Mouse (Mus musculus) inflammation-experienced regulatory T-cells (primary cell): ENCODE data around the gene Olfr1371. TPM values are rescaled to one million over a fixed set of nuclear protein-coding genes. Genes with fewer than 3 reads are reported as not detected.

ENCODE experiments used
- polyA plus RNA-seq, 2 experiments: library from polyadenylated mRNA; unstranded; fragments of 100-300 nt; shearing (Covaris generic); gene quantifications; one replicate each; pipeline ENCODE4 v1.2.1; 2017

Gene Olfr1371
- not detected for polyA plus RNA-seq

DNA sequence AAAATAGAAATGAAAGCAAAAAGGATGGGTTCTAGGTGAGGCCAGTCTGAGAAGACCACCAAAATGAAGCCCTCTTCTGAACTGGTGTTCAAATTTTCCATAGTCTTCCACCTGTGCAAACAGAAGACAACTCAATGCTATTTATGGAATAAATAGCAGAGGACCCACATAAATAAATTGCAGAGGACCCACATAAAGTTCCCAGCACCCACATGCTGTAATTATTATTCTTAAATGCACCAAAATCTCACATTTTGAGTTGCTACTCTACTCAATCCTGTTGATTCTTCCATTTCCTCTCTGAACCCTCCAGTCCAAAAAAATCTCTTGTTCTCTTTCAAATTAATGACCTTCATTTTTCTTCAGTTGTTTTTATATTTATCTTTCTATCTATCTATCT is at the start of gene Olfr1371:
TSS of gene Olfr1371 (minus strand) at position 101 of the 400 bp plus-strand sequence.

DNA sequence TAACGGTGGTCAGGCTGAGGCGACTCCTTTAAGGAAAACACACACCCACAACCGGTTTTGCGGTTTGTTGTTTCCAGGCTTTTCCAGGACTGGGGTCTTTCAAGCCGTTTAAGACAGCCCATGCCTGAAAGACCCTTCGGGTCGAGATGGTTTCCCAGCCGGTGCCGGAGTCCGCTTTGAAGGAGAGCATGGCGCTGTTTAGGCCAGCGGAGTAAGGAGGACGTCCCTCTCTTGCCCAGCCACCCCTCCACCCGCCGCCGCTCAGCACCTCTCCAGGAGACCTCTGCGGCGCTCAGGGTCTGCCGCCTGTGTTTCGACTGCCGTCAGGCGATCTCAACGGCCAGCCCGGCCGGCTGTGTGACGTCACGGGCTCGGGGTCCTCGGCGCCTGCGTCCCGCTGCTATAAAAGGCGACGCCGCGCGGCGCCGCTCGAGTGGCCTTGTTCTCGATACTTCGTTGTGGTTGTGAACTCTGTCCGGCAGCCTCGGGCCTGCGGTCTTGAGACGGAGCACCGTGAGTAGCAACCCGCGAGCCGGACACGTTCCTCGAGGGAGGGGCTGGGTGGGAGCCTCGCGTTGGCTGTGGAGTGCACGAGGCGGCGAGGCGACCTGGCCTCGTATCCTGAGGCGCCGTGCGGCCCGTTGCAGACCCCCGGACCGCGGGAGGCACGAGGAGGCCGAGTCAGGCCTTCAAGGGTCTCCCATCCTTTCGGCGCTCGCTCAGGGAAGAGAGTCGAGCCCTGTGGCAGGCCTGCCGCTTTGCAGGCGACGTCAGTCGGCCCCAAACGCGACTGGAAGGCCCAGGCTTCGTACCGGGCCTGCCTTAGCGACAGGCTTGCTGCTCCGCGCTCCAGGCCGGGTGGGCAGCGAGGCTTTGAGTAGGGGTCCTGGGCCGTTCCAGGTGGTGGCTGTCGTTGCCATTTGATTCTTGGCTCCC is 18.1 kb upstream of the Olfr1371 start, which contains the start of gene Skp1a:
TSS of gene Skp1a (plus strand) at position 390 of the 936 bp plus-strand sequence.

Other genes with a start within 250 kb of the Olfr1371 start
- 100 to 1,000 TPM; 151 to 160 TPM for gene Cdkn2aipnl, start 246.3 kb downstream of the Olfr1371 start, polyA plus RNA-seq
- 100 to 1,000 TPM; 271 to 281 TPM for gene Ube2b, start 213.2 kb downstream of the Olfr1371 start, polyA plus RNA-seq
- 1 to 10 TPM; 7.0 to 9.4 TPM for gene Cdkl3, start 209.8 kb downstream of the Olfr1371 start, polyA plus RNA-seq
- gene Ppp2ca, start 115.3 kb downstream of the Olfr1371 start, polyA plus RNA-seq: 100 to 1,000 TPM; 104 to 108 TPM
- gene Olfr1373, start 68.5 kb downstream of the Olfr1371 start, polyA plus RNA-seq: not detected
- gene Skp1a, start 18.0 kb upstream of the Olfr1371 start, polyA plus RNA-seq: 100 to 1,000 TPM; 263 to 286 TPM
- gene Tcf7, start 69.0 kb upstream of the Olfr1371 start, polyA plus RNA-seq: 1,000 to 10,000 TPM in 1 of 2 experiments, 100 to 1,000 TPM in 1; 492 to 1,223 TPM
- 10 to 100 TPM; 70.6 to 81.5 TPM for gene Vdac1, start 146.9 kb upstream of the Olfr1371 start, polyA plus RNA-seq
- gene 9530068E07Rik, start 182.4 kb upstream of the Olfr1371 start, polyA plus RNA-seq: 10 to 100 TPM; 75.8 to 96.6 TPM